Mouse (Mus musculus): ENCODE data around the gene Smco4. TPM values are rescaled to one million over a fixed set of nuclear protein-coding genes. Genes with fewer than 3 reads are reported as not detected.

Smco4 gene
- polyA plus RNA-seq, 1 experiment from 2014 or later, result 1.7 TPM

Other genes with a start within 250 kb of the Smco4 start
- 37.3 and 39.8 TPM in 2 replicates for gene Med17, start 213.5 kb upstream of the Smco4 start, polyA plus RNA-seq (2016; fragmentation: Nextera tagmentation; extraction: Ambion mirVana)
- 52.5 and 61.0 TPM in 2 replicates for gene Taf1d, start 187.2 kb upstream of the Smco4 start, polyA plus RNA-seq (2016; fragmentation: Nextera tagmentation; extraction: Ambion mirVana)
- 12.0 and 12.4 TPM in 2 replicates for gene 4931406C07Rik, start 187.0 kb upstream of the Smco4 start, polyA plus RNA-seq (2016; fragmentation: Nextera tagmentation; extraction: Ambion mirVana)
- 20.5 and 23.6 TPM in 2 replicates for gene Cep295, start 135.6 kb upstream of the Smco4 start, polyA plus RNA-seq (2016; fragmentation: Nextera tagmentation; extraction: Ambion mirVana)
- gene Deup1, start 134.5 kb downstream of the Smco4 start, polyA plus RNA-seq (2016; fragmentation: Nextera tagmentation; extraction: Ambion mirVana), result 3.5 and 4.0 TPM in 2 replicates
- gene Slc36a4, start 216.3 kb downstream of the Smco4 start, polyA plus RNA-seq (2016; fragmentation: Nextera tagmentation; extraction: Ambion mirVana), result 23.6 and 24.4 TPM in 2 replicates